Mouse (Mus musculus): ENCODE results near the gene Lyst. TPM values are rescaled to one million over a fixed set of nuclear protein-coding genes. Genes with fewer than 3 reads are reported as not detected.
"Not testable (repeated sequence)": the region's sequence is repeated elsewhere in the genome, so short reads cannot be mapped to it uniquely, and the experiment has no call there.

The Lyst gene
- total RNA-seq, 2 experiments from 2014 or later, result 75.2 to 86.9 TPM

GRCm38 (mm10) chr13:13633746-13634145, 43.5 kb downstream of the Lyst start:
- no peak for DNase-seq (ENCODE audit: low spot score in 2 of 2)

- DNase-seq (ENCODE audit: low spot score in 2 of 2), result no peak
Measured at GRCm38 (mm10) chr13:13634706-13635105, 44.5 kb downstream of the Lyst start.

- DNase-seq (ENCODE audit: low spot score in 2 of 2), result no peak
Measured at GRCm38 (mm10) chr13:13635224-13635623, 45.0 kb downstream of the Lyst start.

GRCm38 (mm10) chr13:13637577-13637976, 47.4 kb downstream of the Lyst start:
- DNase-seq (ENCODE audit: low spot score in 2 of 2), result no peak

GRCm38 (mm10) chr13:13637981-13638380, 47.8 kb downstream of the Lyst start:
- DNase-seq (ENCODE audit: low spot score in 2 of 2), result peak in 1 of 2 experiments; percentile 58

GRCm38 (mm10) chr13:13638725-13639124, 48.5 kb downstream of the Lyst start:
- no peak for DNase-seq (ENCODE audit: low spot score in 2 of 2)

GRCm38 (mm10) chr13:13647296-13647695, 57.1 kb downstream of the Lyst start:
- no peak for DNase-seq (ENCODE audit: low spot score in 2 of 2)

- no peak for DNase-seq (ENCODE audit: low spot score in 2 of 2)
Measured at GRCm38 (mm10) chr13:13655453-13655852, 65.3 kb downstream of the Lyst start.

- DNase-seq (ENCODE audit: low spot score in 2 of 2), result not testable (repeated sequence)
Measured at GRCm38 (mm10) chr13:13666103-13666502, 75.9 kb downstream of the Lyst start.

GRCm38 (mm10) chr13:13670669-13671068, 80.5 kb downstream of the Lyst start:
- DNase-seq (ENCODE audit: low spot score in 2 of 2), result no peak

- DNase-seq (ENCODE audit: low spot score in 2 of 2), result no peak
Measured at GRCm38 (mm10) chr13:13671585-13672328, 81.6 kb downstream of the Lyst start.

GRCm38 (mm10) chr13:13674669-13675343, 84.6 kb downstream of the Lyst start:
- DNase-seq (ENCODE audit: low spot score in 2 of 2), result no peak

- no peak for DNase-seq (ENCODE audit: low spot score in 2 of 2)
Measured at GRCm38 (mm10) chr13:13677871-13678270, 87.7 kb downstream of the Lyst start.

- no peak for DNase-seq (ENCODE audit: low spot score in 2 of 2)
Measured at GRCm38 (mm10) chr13:13681642-13682041, 91.4 kb downstream of the Lyst start.

GRCm38 (mm10) chr13:13703476-13703875, 113.3 kb downstream of the Lyst start:
- peak; percentile 58 to 88 for DNase-seq (ENCODE audit: low spot score in 2 of 2)

GRCm38 (mm10) chr13:13721435-13721834, 131.2 kb downstream of the Lyst start:
- not testable (repeated sequence) for DNase-seq (ENCODE audit: low spot score in 2 of 2)

- DNase-seq (ENCODE audit: low spot score in 2 of 2), result no peak
Measured at GRCm38 (mm10) chr13:13723293-13723692, 133.1 kb downstream of the Lyst start.

- DNase-seq (ENCODE audit: low spot score in 2 of 2), result no peak
Measured at GRCm38 (mm10) chr13:13723786-13724185, 133.6 kb downstream of the Lyst start.

- DNase-seq (ENCODE audit: low spot score in 2 of 2), result no peak
Measured at GRCm38 (mm10) chr13:13739232-13739631, 149.0 kb downstream of the Lyst start.

- no peak for DNase-seq (ENCODE audit: low spot score in 2 of 2)
Measured at GRCm38 (mm10) chr13:13745911-13746310, 155.7 kb downstream of the Lyst start.

GRCm38 (mm10) chr13:13775778-13776494, 185.7 kb downstream of the Lyst start:
- peak in 1 of 2 experiments; percentile 40 for DNase-seq (ENCODE audit: low spot score in 2 of 2)

GRCm38 (mm10) chr13:13777052-13777451, 186.9 kb downstream of the Lyst start:
- DNase-seq (ENCODE audit: low spot score in 2 of 2), result no peak

Measured in layer of hippocampus, adult 18-20 months (tissue).